Comparison of ENCODE assay signal across 8 mouse cellular contexts in genomic region chr2:65979338-65980053, GRCm38 (mm10).
DNase-seq lines count a peak whose midpoint lies in the region; ATAC-seq and TF ChIP-seq lines count a peak whose summit lies in the region.

No protein-coding gene starts in this region.

- H3K27ac ChIP-seq in gastrocnemius, adult 2 months: no peak overlapping the region
- no peak overlapping the region for H3K27ac ChIP-seq in stomach, embryonic 14.5 days (ENCODE audit: low read length)
- no peak overlapping the region for H3K27ac ChIP-seq in stomach, postnatal 0 days (replicated peaks)
- H3K27ac ChIP-seq in hindbrain, postnatal 0 days: peak overlapping the region; percentile 64; the same call in 1 of the 2 replicates
- H3K27ac ChIP-seq in neural tube, embryonic 14.5 days (ENCODE audit: low read depth, low read length): peak overlapping the region; percentile 69

- H3K4me1 ChIP-seq in stomach, embryonic 14.5 days (ENCODE audit: control insufficient read depth, insufficient read depth, low read length): no peaks in the 10 kb centered on the region
- no peaks in the 10 kb centered on the region for H3K4me1 ChIP-seq in stomach, postnatal 0 days (replicated peaks; ENCODE audit: control insufficient read depth, insufficient read depth)
- peaks cover 13% of the 10 kb centered on the region for H3K4me1 ChIP-seq in hindbrain, postnatal 0 days (ENCODE audit: insufficient read depth, low read length)
- H3K4me1 ChIP-seq in neural tube, embryonic 14.5 days (ENCODE audit: control insufficient read depth, insufficient read depth, low read length): peaks cover 31% of the 10 kb centered on the region

- no peak overlapping the region for H3K9ac ChIP-seq in stomach, embryonic 14.5 days (replicated peaks; ENCODE audit: low read depth, low read length)
- H3K9ac ChIP-seq in stomach, postnatal 0 days (ENCODE audit: low read length): no peak overlapping the region
- 0 out of 2 replicates have a peak overlapping the region, but pooled peaks have one; percentile 13 for H3K9ac ChIP-seq in hindbrain, postnatal 0 days (replicated peaks; ENCODE audit: low read length)
- H3K9ac ChIP-seq in neural tube, embryonic 14.5 days (replicated peaks; ENCODE audit: low read depth, low read length): no peak overlapping the region

- TF ChIP-seq EP300 in stomach, postnatal 0 days (optimal IDR thresholded peaks at IDR 0.05): no peak

- DNase-seq in gastrocnemius, postnatal 14 days: peak; percentile 9
- no peak for DNase-seq in gastrocnemius, adult 2 months
- no peak for DNase-seq in stomach, postnatal 0 days (ENCODE audit: low spot score)
- DNase-seq in hindbrain, postnatal 0 days (ENCODE audit: low spot score): peak; percentile 89
- DNase-seq in frontal cortex, postnatal 10 days (ENCODE audit: low spot score in 2 of 2): no peak

- no peak overlapping the region for H3K4me2 ChIP-seq in stomach, embryonic 14.5 days (replicated peaks; ENCODE audit: low read depth, low read length)
- H3K4me2 ChIP-seq in stomach, postnatal 0 days (replicated peaks; ENCODE audit: low read depth): no peak overlapping the region
- H3K4me2 ChIP-seq in hindbrain, postnatal 0 days (ENCODE audit: low read depth, low read length): peak overlapping the region; percentile 48
- H3K4me2 ChIP-seq in neural tube, embryonic 14.5 days (ENCODE audit: low read depth, low read length): peak overlapping the region; percentile 23; the same call in 1 of the 2 replicates

- WGBS in stomach, embryonic 14.5 days: 69% methylated on average over 17 of the region's 17 CpGs
- 64% methylated on average over 17 of the region's 17 CpGs for WGBS in stomach, postnatal 0 days
- WGBS in hindbrain, postnatal 0 days: 19% methylated on average over 17 of the region's 17 CpGs
- 21% methylated on average over 17 of the region's 17 CpGs for WGBS in neural tube, embryonic 14.5 days

- TF ChIP-seq CTCF in gastrocnemius, adult 2 months (IDR thresholded peaks at IDR 0.05): no peak
- TF ChIP-seq CTCF in stomach, postnatal 0 days (IDR thresholded peaks at IDR 0.05; ENCODE audit: low read depth): no peak
- TF ChIP-seq CTCF in hindbrain, postnatal 0 days (IDR thresholded peaks at IDR 0.05; ENCODE audit: low read depth): no peak

- no peak overlapping the region for H3K4me3 ChIP-seq in gastrocnemius, adult 2 months
- no peak overlapping the region for H3K4me3 ChIP-seq in stomach, embryonic 14.5 days (ENCODE audit: low read depth, low read length)
- no peak overlapping the region for H3K4me3 ChIP-seq in stomach, postnatal 0 days (ENCODE audit: low read depth, low read length)
- H3K4me3 ChIP-seq in hindbrain, postnatal 0 days (ENCODE audit: low read length): no peak overlapping the region
- no peak overlapping the region for H3K4me3 ChIP-seq in neural tube, embryonic 14.5 days (ENCODE audit: low read depth, low read length)

- H3K36me3 ChIP-seq in stomach, embryonic 14.5 days (ENCODE audit: control insufficient read depth, insufficient read depth, low read length): no peaks in the 10 kb centered on the region
- no peaks in the 10 kb centered on the region for H3K36me3 ChIP-seq in stomach, postnatal 0 days (ENCODE audit: control insufficient read depth, insufficient read depth, low read length)
- no peaks in the 10 kb centered on the region for H3K36me3 ChIP-seq in hindbrain, postnatal 0 days (ENCODE audit: insufficient read depth, low read length)
- H3K36me3 ChIP-seq in neural tube, embryonic 14.5 days (ENCODE audit: control insufficient read depth, insufficient read depth, low read length): no peaks in the 10 kb centered on the region

- intact Hi-C loops in gastrocnemius, postnatal 14 days (cut with DNase I; ENCODE audit: low total_unique reads): no loop called here
- intact Hi-C loops in gastrocnemius, adult 2 months (cut with DNase I): no loop called here

- peak; percentile 42; the same call in 1 of the 2 replicates for ATAC-seq in stomach, embryonic 14.5 days (ENCODE audit: insufficient number of reproducible peaks, insufficient read depth, low FRiP score, low read depth)
- ATAC-seq in stomach, postnatal 0 days (ENCODE audit: low FRiP score, low TSS enrichment): no peak
- ATAC-seq in hindbrain, postnatal 0 days: peak; percentile 91
- peak; percentile 83 for ATAC-seq in neural tube, embryonic 14.5 days (ENCODE audit: low read depth)
- ATAC-seq in megakaryocyte progenitor cell, adult 5-6 weeks (replicated peaks; ENCODE audit: poor library complexity): no peak

- H3K27me3 ChIP-seq in stomach, embryonic 14.5 days (ENCODE audit: control insufficient read depth, insufficient read depth, low read length): no peaks in the 10 kb centered on the region
- no peaks in the 10 kb centered on the region for H3K27me3 ChIP-seq in stomach, postnatal 0 days (ENCODE audit: control insufficient read depth, insufficient read depth, low read length)
- H3K27me3 ChIP-seq in hindbrain, postnatal 0 days (ENCODE audit: insufficient read depth, low read length): no peaks in the 10 kb centered on the region
- H3K27me3 ChIP-seq in neural tube, embryonic 14.5 days (ENCODE audit: control insufficient read depth, insufficient read depth, low read length): no peaks in the 10 kb centered on the region

- no peaks in the 10 kb centered on the region for H3K9me3 ChIP-seq in stomach, embryonic 14.5 days (ENCODE audit: control insufficient read depth, low read depth, low read length)
- no peaks in the 10 kb centered on the region for H3K9me3 ChIP-seq in stomach, postnatal 0 days (ENCODE audit: control insufficient read depth, low read length)
- H3K9me3 ChIP-seq in hindbrain, postnatal 0 days (ENCODE audit: low read length): no peaks in the 10 kb centered on the region
- H3K9me3 ChIP-seq in neural tube, embryonic 14.5 days (ENCODE audit: control insufficient read depth, low read length): no peaks in the 10 kb centered on the region

Comparison
In these comparisons a context has a peak if more than half of its experiments do, and no peak if none do; other contexts are left out.
1. DNase-seq: peak in gastrocnemius, postnatal 14 days (single experiment) and hindbrain, postnatal 0 days (single experiment); none in gastrocnemius, adult 2 months (single experiment), stomach, postnatal 0 days (single experiment) and frontal cortex, postnatal 10 days (0 of 2).
2. ATAC-seq: peak in stomach, embryonic 14.5 days (single experiment), hindbrain, postnatal 0 days (single experiment) and neural tube, embryonic 14.5 days (single experiment); none in stomach, postnatal 0 days (single experiment) and megakaryocyte progenitor cell, adult 5-6 weeks (single experiment).
3. H3K27ac ChIP-seq: peak in hindbrain, postnatal 0 days (single experiment) and neural tube, embryonic 14.5 days (single experiment); none in gastrocnemius, adult 2 months (single experiment), stomach, embryonic 14.5 days (single experiment) and stomach, postnatal 0 days (single experiment).
4. H3K4me2 ChIP-seq: peak in hindbrain, postnatal 0 days (single experiment) and neural tube, embryonic 14.5 days (single experiment); none in stomach, embryonic 14.5 days (single experiment) and stomach, postnatal 0 days (single experiment).